Mouse (Mus musculus) forebrain, embryonic 12.5 days (tissue): ENCODE results near the gene Mapkapk5. TPM values are rescaled to one million over a fixed set of nuclear protein-coding genes. Genes with fewer than 3 reads are reported as not detected.
A peak's percentile ranks its signal among the peaks of the same experiment; 100 is the strongest.

Source experiments
- ATAC-seq: fragments of 200-750 bp; cut with Nextera tagmentation; 2 replicates; pipeline ENCODE4 v1.8.0; 2017; ENCODE audit warnings: moderate TSS enrichment; ENCODE audit not compliant: low FRiP score
- H3K27ac ChIP-seq: fragments of 300-500 bp; sonication (generic); 2 replicates; pipeline ENCODE4 v1.5.1; 2016; ENCODE audit warnings: mild to moderate bottlenecking
- H3K27me3 ChIP-seq: fragments of 300-500 bp; sonication (generic); 2 replicates; pipeline ENCODE4 v1.6.1; 2016; ENCODE audit warnings: mild to moderate bottlenecking
- H3K36me3 ChIP-seq: fragments of 300-500 bp; sonication (generic); replicated peaks from 2 replicates; pipeline ENCODE4 v1.6.1; 2016; ENCODE audit warnings: mild to moderate bottlenecking
- H3K4me1 ChIP-seq: fragments of 300-500 bp; sonication (generic); 2 replicates; pipeline ENCODE4 v1.6.1; 2016
- H3K4me2 ChIP-seq: fragments of 300-500 bp; sonication (generic); 2 replicates; pipeline ENCODE4 v1.6.1; 2016; ENCODE audit warnings: mild to moderate bottlenecking, moderate library complexity
- H3K4me3 ChIP-seq: fragments of 300-500 bp; sonication (generic); replicated peaks from 2 replicates; pipeline ENCODE4 v1.5.1; 2016; ENCODE audit warnings: mild to moderate bottlenecking
- H3K9ac ChIP-seq: fragments of 300-500 bp; sonication (generic); 2 replicates; pipeline ENCODE4 v1.6.1; 2016; ENCODE audit warnings: mild to moderate bottlenecking
- H3K9me3 ChIP-seq: fragments of 300-500 bp; sonication (generic); 2 replicates; pipeline ENCODE4 v1.6.1; 2016
- WGBS: fragments of 180-500 bp; shearing (Covaris S2); methylation state at CpG from one replicate; pipeline ENCODE4 v1.1.7; 2016; 5-methylcytosine and 5-hydroxymethylcytosine counted together
- polyA plus RNA-seq: library from polyadenylated mRNA; unstranded; fragments of >200 nt; fragmentation: Nextera tagmentation; extraction: Ambion mirVana; gene quantifications from 2 replicates; pipeline ENCODE4 v1.2.1, GENCODE M21; 2016

Mapkapk5 gene
- polyA plus RNA-seq = 56.7 and 60.6 TPM in 2 replicates

DNA sequence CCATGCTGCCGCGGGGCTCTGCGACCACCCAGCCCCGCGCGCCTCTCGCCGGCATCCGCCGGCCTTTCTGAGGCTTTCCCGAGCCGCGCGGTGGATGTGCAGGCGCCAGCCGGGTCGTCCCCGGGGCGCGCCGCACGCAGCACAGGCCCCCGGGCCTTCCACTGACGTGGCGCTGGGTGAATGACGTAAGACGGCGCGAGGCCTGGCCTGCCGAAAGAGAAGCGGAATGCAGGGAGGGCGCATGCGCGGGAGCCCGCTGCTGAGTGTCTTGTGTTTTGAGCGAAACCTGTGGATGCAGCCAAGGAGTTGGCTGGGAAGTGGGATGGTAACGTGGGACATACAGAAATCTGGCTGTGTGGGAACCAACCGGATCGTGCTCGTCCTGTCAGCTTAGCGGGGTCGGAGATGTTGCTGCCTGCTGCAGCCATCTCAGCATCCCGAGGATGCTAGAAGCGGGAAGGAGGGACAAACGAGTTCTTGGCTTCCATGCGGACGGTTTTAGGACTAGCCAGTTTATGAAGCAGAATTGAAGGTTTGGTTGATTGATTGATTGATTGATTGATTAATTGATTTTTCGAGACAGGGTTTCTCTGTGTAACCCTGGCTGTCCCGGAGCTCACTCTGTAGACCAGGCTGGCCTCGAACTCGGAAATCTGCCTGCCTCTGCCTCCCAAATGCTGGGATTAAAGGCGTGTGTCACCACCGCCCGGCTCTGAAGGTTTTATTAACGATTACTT, at the start of gene Mapkapk5:
Mapkapk5 (minus strand) TSS at position 113 of the 737 bp plus-strand sequence.
- Histone ChIP-seq H3K4me2 (peak within 1 kb of the TSS; percentile 98), H3K9ac (peak within 1 kb of the TSS; percentile 97), H3K4me1 (peaks cover 30% of the 10 kb centered on the region), H3K27ac (peak within 1 kb of the TSS; percentile 96), H3K36me3 (no peaks in the 10 kb centered on the region), H3K27me3 (no peaks in the 10 kb centered on the region), H3K9me3 (no peaks in the 10 kb centered on the region), H3K4me3 (peak within 1 kb of the TSS; percentile 100)
- 2% methylated on average over 55 of the region's 55 CpGs for WGBS
- peak; percentile 97 for ATAC-seq

GRCm38 (mm10) chr5:121594714-121595313, 49.1 kb upstream of the Mapkapk5 start:
- Histone ChIP-seq H3K4me3 (no peak overlapping the region), H3K4me2 (no peak overlapping the region)
- 87% methylated on average over 6 of the region's 6 CpGs for WGBS

GRCm38 (mm10) chr5:121593451-121594401, 48.0 kb upstream of the Mapkapk5 start, which contains the start of gene Aldh2:
TSS of gene Aldh2 (minus strand) at chr5:121593824.
- WGBS = 3% methylated on average over 47 of the region's 47 CpGs
- H3K9me3 ChIP-seq = no peaks in the 10 kb centered on the region
- peak within 1 kb of the TSS; percentile 60 for H3K4me3 ChIP-seq
- H3K27ac ChIP-seq = peak within 1 kb of the TSS; percentile 68; the same call in 1 of the 2 replicates
- no peaks in the 10 kb centered on the region for H3K36me3 ChIP-seq
- peak within 1 kb of the TSS; percentile 82 for H3K9ac ChIP-seq
- H3K4me1 ChIP-seq = peaks cover 21% of the 10 kb centered on the region
- peak; percentile 86 for ATAC-seq
- H3K4me2 ChIP-seq = peak within 1 kb of the TSS; percentile 97
- peaks cover 7% of the 10 kb centered on the region; the same call in 1 of the 2 replicates for H3K27me3 ChIP-seq

More at GRCm38 (mm10) chr5:121594714-121595313, 49.1 kb upstream of the Mapkapk5 start:
- Histone ChIP-seq H3K27me3 (peaks cover 7% of the 10 kb centered on the region; the same call in 1 of the 2 replicates), H3K4me1 (peaks cover 21% of the 10 kb centered on the region), H3K9ac (no peak overlapping the region), H3K9me3 (no peaks in the 10 kb centered on the region), H3K36me3 (no peaks in the 10 kb centered on the region), H3K27ac (no peak overlapping the region)
- no peak for ATAC-seq

DNA sequence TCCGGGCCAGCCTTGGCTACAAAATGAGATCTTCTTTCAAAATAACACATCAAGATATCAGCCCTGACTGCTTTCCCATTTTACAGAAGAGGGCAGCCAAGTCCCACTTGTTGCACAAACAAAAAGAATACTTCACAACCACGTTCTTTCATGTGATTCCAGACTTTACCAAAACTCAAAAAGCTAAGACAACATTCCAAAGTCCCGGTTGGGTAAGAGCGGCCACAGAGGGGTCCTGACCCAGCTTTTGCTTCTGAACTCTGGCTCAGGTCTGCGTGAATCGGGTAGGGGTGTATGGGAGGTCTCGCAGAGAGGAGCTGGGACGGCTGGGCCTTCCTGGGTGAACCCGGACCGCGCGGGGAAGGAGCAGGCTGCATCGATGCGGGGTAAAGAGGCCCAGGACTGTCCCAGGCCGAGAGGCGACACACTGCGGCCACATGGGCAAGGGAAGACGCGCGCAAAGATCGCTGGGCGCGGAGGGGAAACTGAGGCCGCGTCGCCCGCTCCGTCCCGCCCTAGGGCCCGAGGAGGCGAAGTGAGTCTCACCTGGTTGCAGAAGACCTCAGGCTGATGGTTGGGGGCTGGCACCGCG, 47.2 kb upstream of the Mapkapk5 start:
- Histone ChIP-seq H3K9ac (peak overlapping the region; percentile 82), H3K9me3 (no peaks in the 10 kb centered on the region), H3K4me1 (peaks cover 21% of the 10 kb centered on the region), H3K4me2 (peak overlapping the region; percentile 97), H3K27ac (0 out of 2 replicates have a peak overlapping the region, but pooled peaks have one; percentile 25), H3K4me3 (peak overlapping the region; percentile 60), H3K27me3 (peaks cover 7% of the 10 kb centered on the region; the same call in 1 of the 2 replicates), H3K36me3 (no peaks in the 10 kb centered on the region)
- peak; percentile 60; the same call in 1 of the 2 replicates for ATAC-seq
- WGBS = 4% methylated on average over 33 of the region's 33 CpGs

DNA sequence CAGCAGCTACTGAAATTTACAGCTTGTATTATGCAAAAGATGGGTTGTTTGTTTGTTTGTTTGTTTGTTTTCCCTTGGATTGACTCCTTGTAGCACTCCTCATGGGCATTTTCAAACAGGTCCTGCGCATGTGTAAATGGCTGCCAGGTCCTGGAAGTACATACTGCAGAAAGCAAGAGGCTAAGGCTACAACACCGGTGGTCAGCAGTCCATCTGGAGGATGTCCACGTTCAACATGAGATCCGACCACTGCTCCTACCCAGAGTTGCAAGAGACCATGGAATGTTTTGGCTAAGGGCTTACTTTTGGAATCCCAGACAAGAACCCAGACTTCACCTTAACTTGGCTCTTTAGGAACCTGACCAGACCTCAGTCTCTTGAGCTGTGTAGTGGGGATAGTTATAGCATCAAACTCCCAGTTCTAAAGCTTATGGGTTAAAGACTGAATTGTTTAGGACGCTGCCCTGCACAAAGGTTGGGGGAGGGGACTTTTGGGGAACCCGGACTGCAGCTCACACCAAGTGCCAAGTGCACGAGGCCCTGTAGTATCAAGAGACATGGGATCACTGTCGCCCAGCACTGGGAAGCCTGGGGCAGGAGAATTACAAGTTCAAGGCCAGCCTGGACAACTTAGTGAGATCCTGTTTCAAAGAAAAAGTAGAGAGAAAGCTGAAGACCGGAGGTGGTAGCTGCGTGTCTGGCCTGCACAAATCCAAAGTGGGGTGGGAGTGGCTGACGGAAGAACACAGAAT, 46.5 kb upstream of the Mapkapk5 start:
- H3K27ac ChIP-seq = no peak overlapping the region
- peak overlapping the region; percentile 97 for H3K4me2 ChIP-seq
- 63% methylated on average over 11 of the region's 11 CpGs for WGBS
- no peaks in the 10 kb centered on the region for H3K36me3 ChIP-seq
- H3K4me1 ChIP-seq = peaks cover 21% of the 10 kb centered on the region
- no peak for ATAC-seq
- H3K4me3 ChIP-seq = peak overlapping the region; percentile 60
- peaks cover 7% of the 10 kb centered on the region; the same call in 1 of the 2 replicates for H3K27me3 ChIP-seq
- no peak overlapping the region for H3K9ac ChIP-seq
- no peaks in the 10 kb centered on the region for H3K9me3 ChIP-seq

GRCm38 (mm10) chr5:121591417-121592063, 45.8 kb upstream of the Mapkapk5 start:
- H3K4me2 ChIP-seq = no peak overlapping the region

GRCm38 (mm10) chr5:121589928-121590327, 44.2 kb upstream of the Mapkapk5 start:
- H3K9ac ChIP-seq = no peak overlapping the region
- no peaks in the 10 kb centered on the region for H3K9me3 ChIP-seq
- H3K4me2 ChIP-seq = no peak overlapping the region
- WGBS = 87% methylated on average over 6 of the region's 6 CpGs
- no peak overlapping the region for H3K27ac ChIP-seq
- H3K27me3 ChIP-seq = no peaks in the 10 kb centered on the region; the same call in 1 of the 2 replicates
- no peaks in the 10 kb centered on the region for H3K36me3 ChIP-seq
- H3K4me3 ChIP-seq = no peak overlapping the region
- H3K4me1 ChIP-seq = peaks cover 21% of the 10 kb centered on the region
- no peak for ATAC-seq

More at GRCm38 (mm10) chr5:121591417-121592063, 45.8 kb upstream of the Mapkapk5 start:
- peaks cover 7% of the 10 kb centered on the region; the same call in 1 of the 2 replicates for H3K27me3 ChIP-seq
- ATAC-seq = no peak
- H3K9me3 ChIP-seq = no peaks in the 10 kb centered on the region
- no peak overlapping the region for H3K4me3 ChIP-seq
- 82% methylated on average over 11 of the region's 11 CpGs for WGBS
- no peaks in the 10 kb centered on the region for H3K36me3 ChIP-seq
- H3K9ac ChIP-seq = no peak overlapping the region
- H3K4me1 ChIP-seq = peaks cover 21% of the 10 kb centered on the region
- H3K27ac ChIP-seq = no peak overlapping the region

- Histone ChIP-seq H3K27ac (no peak overlapping the region), H3K4me1 (no peaks in the 10 kb centered on the region; the same call in 1 of the 2 replicates), H3K9me3 (no peaks in the 10 kb centered on the region), H3K4me2 (no peak overlapping the region), H3K36me3 (no peaks in the 10 kb centered on the region), H3K27me3 (no peaks in the 10 kb centered on the region; the same call in 1 of the 2 replicates), H3K9ac (no peak overlapping the region), H3K4me3 (no peak overlapping the region)
- 80% methylated on average over 6 of the region's 6 CpGs for WGBS
- ATAC-seq = no peak
Measured at GRCm38 (mm10) chr5:121586400-121587039, 40.8 kb upstream of the Mapkapk5 start.

- H3K36me3 ChIP-seq = no peaks in the 10 kb centered on the region
- H3K9ac ChIP-seq = no peak overlapping the region
- no peaks in the 10 kb centered on the region for H3K9me3 ChIP-seq
- no peak for ATAC-seq
- no peaks in the 10 kb centered on the region for H3K27me3 ChIP-seq
- no peak overlapping the region for H3K27ac ChIP-seq
- H3K4me1 ChIP-seq = no peaks in the 10 kb centered on the region; the same call in 1 of the 2 replicates
- 83% methylated on average over 5 of the region's 5 CpGs for WGBS
- no peak overlapping the region for H3K4me2 ChIP-seq
- H3K4me3 ChIP-seq = no peak overlapping the region
Measured at GRCm38 (mm10) chr5:121585699-121586098, 40.0 kb upstream of the Mapkapk5 start.

- ATAC-seq = no peak
- Histone ChIP-seq H3K4me3 (no peak overlapping the region), H3K4me2 (no peak overlapping the region), H3K27ac (no peak overlapping the region), H3K9me3 (no peaks in the 10 kb centered on the region), H3K4me1 (no peaks in the 10 kb centered on the region; the same call in 1 of the 2 replicates), H3K36me3 (no peaks in the 10 kb centered on the region), H3K27me3 (no peaks in the 10 kb centered on the region), H3K9ac (no peak overlapping the region)
- WGBS = 95% methylated on average over 10 of the region's 10 CpGs
Measured at GRCm38 (mm10) chr5:121585005-121585404, 39.3 kb upstream of the Mapkapk5 start.
